Mouse (Mus musculus) urinary bladder, adult 2 months (tissue): Measurements from ENCODE around the gene Nxnl2. TPM values are rescaled to one million over a fixed set of nuclear protein-coding genes. Genes with fewer than 3 reads are reported as not detected.

ENCODE experiments used
- DNase-seq: peaks from one replicate; pipeline ENCODE4 v3.0.0; 2022; ENCODE audit warnings: low spot score
- polyA plus RNA-seq: library from polyadenylated mRNA; depleted of rRNA; stranded (reverse); fragments of >200 nt; gene quantifications from 2 replicates; pipeline ENCODE4 v1.2.3, GENCODE M21; 2012; rRNA removed

Nxnl2 gene
- 2.0 and 3.4 TPM in 2 replicates for polyA plus RNA-seq

- peak; percentile 41 for DNase-seq
Observed at GRCm38 (mm10) chr13:51170691-51171680, at the start of gene Nxnl2. Gene Nxnl2 (plus strand): TSS chr13:51171022.

DNA sequence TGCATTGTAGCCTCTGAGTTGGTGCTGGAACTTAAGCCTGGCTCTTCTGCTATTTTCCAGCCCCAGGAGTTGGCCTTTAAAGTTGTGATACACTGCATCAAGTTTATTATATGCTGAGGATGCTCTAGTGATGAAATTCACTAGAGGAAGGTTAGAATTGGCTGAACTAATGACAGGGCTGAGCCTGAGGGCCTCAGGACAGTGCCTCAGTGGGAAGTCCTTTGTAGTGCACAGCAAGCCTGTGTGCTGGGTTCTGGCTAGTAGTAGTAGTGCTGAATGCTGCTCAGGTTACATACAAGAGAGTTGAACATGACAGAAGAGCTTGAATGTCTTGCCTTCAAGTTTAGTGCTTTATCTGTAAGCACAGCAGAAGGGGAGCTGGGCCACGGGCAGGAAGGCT, 48.9 kb upstream of the Nxnl2 start:
- no peak for DNase-seq

DNA sequence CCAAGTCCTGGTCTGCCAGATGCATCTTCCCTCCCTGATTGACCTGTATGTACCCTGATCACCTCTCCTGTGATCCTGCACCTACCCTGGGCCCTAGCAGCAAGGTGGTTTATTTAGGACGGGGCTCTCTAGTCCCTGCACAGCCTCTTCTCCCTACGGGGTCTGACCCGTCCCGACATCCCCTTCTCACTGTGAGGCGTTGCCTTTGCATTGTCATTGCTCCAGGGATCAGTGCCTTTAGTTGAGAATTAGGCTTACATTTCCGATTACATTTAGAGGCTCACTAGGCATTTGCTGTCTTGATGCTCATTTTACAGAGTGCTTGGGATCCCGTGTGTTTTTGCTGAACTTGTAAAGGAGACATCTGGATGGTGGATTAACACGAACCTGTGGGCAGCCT, 48.1 kb upstream of the Nxnl2 start:
- no peak for DNase-seq

DNA sequence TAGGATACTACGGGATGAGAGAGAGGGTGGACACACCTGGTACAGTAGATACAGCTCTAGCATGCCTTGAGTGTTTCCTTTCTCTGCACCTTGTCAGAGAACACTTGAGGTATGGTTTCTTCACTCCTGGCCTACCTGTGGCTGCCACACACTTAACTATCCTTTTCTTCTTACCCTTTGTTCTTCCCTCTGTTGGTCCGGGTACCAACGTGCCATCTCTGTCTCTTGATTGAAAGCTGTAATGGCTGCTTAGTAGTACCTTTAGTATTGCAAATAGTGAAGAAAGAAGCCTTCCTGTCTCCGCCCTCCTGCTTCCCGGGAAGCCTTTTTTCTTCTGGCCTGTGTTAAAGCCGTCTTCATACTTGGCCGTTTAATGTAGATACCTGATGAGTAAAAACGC, 45.5 kb upstream of the Nxnl2 start:
- no peak for DNase-seq

- DNase-seq, result no peak
Observed at GRCm38 (mm10) chr13:51127906-51128305, 42.9 kb upstream of the Nxnl2 start.

- DNase-seq, result no peak
Observed at GRCm38 (mm10) chr13:51128417-51128816, 42.4 kb upstream of the Nxnl2 start.

- no peak for DNase-seq
Observed at GRCm38 (mm10) chr13:51131179-51131578, 39.6 kb upstream of the Nxnl2 start.

DNA sequence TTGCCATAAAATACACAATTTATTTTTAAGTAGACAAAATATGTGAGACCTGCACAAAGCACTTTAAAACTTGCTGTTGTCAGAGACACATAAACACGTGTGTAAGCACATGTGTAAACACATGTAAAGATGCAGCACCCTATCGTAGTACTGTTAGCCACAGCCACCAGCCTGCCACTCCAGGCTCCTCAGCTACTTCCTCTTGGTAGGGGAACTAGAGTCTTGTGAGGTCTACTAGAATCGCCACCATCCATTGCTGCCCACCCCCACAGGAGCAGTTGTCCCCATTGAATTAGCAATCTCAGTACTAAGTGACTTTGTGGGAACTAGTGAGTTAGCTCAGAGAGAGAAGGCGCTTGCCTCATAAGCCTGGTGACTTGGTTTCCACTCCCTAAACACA, 34.5 kb upstream of the Nxnl2 start:
- no peak for DNase-seq

DNA sequence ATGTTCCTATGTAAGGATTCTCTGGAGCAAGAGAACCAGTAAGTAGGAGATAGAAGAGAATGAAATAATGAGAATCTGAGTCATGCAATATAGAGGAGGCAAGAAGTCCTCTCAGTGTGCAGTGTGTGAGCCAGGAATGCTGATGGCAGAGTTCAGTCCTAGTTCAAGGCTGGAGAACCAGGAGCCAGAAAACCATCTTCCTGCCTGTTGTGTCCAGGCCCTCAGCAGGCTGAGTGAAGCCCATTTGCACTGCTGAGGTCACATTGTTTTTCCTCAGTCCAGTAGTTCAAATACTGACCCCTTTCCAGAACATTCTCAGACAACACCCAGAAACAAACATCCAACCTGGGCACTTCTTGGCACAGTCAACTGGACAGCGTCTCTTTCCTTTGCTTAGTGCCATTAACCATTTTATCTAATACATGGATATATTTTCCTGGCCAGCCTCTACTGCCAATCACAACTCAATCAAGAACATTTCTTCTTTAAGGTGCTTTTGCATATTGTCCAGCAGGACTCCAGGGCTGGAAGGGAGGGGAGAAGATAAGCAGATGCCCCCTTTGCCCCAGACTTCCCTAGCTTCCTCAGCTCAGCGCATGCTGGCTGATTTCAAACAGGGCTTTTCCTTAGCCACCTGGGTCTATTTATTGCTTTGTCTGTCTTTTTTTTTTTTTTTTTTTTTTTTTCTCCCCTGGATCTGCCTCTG, 33.7 kb upstream of the Nxnl2 start:
- DNase-seq, result no peak

DNA sequence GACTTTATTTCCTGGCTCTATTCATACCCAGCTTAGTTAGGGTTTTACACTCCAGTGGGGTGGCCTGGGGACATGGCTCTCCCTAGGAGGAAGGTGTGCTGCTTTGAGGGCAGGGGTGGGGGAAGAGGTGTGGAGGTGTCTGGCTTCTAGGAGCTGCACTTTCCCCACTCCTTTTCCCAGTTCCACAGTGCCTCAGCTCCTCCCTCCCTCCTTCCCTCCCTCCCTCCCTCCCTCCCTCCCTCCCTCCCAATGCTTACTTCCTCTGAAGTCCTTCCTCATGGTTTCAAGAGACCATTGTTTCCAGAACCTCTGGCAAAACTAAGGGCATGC, 33.2 kb upstream of the Nxnl2 start:
- no peak for DNase-seq

DNA sequence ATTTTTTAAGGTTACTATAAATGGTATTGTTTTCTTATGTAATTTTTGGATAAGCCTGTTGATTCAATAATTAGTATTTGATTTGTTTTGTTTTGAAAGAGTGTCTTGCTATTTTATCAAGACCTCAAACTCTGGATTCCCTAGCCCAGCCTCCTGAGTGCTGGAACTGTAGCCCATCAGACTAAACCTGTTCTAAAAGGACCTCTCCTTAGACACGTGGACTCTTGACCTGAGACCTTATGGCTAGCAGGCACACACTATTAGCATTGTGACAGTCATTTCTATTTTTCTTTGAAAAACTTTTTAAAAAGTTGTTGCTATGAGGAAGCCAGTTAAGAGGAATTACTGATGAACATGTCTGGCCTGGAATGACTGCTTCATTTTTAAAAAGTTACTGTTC, 23.7 kb upstream of the Nxnl2 start:
- no peak for DNase-seq

GRCm38 (mm10) chr13:51152966-51153669, 17.7 kb upstream of the Nxnl2 start:
- DNase-seq, result no peak

DNA sequence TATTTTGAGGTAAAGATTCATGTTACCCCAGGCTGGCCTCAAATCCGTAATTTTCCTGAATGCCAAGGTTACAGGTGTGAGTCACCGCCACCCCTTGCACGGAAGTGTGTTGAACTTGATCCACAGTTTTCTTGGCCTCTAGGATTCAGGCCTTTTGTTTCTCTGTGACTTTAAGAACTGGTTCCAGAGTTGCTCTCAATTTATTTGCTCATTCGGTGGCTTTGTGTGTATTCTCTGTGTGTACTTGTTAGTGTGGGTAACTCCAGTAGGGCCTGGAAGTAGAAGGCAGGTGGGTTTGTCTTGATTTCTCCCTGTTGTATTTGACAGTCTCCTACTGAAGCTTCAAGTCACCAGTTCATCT, 17.2 kb upstream of the Nxnl2 start:
- no peak for DNase-seq

GRCm38 (mm10) chr13:51155178-51156013, 15.4 kb upstream of the Nxnl2 start:
- DNase-seq, result no peak

DNA sequence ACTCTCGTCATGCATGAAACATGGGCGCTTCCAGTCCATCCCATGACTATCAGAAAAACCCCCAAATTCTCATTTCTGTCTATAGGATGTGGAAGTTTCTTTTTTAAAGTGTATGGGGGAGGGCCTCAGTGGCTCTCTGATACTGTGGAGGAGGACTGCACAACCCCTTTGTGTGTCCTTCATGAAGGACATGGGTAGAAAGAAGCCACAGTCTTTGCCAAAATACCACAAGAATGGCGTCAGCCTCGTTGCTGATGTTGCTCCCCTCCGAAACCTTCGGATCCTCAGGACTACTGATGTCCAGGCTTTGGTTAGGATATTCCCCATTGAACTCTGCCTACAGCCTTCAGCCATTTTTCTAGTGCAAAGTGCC, 14.8 kb upstream of the Nxnl2 start:
- DNase-seq, result no peak

GRCm38 (mm10) chr13:51157291-51157690, 13.5 kb upstream of the Nxnl2 start:
- DNase-seq, result no peak

GRCm38 (mm10) chr13:51161672-51162071, 9.2 kb upstream of the Nxnl2 start:
- DNase-seq, result no peak

DNA sequence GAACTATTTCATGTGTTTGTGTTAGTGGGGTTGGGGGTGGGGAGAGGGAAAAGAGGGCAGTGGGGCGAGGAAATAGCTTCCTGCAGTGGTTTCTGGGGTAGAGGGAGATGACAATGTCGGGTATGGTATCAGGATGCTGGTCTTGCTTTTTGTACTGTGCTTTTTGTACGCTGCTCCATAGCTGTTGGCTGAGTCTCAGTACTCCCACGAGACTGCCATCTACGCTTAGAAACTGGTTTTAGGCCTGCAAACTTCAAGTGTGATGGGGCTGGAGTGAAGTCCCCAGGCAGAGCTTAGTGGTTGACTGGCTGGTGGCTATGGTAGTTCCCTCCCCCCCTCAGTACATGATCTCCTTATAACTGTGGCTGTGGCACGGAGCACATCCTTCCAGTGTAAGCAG, 8.6 kb upstream of the Nxnl2 start:
- no peak for DNase-seq

GRCm38 (mm10) chr13:51166711-51167110, 4.1 kb upstream of the Nxnl2 start:
- DNase-seq, result no peak

GRCm38 (mm10) chr13:51170215-51170614, 607 bp upstream of the Nxnl2 start:
- DNase-seq, result no peak

GRCm38 (mm10) chr13:51172601-51173000, 1.8 kb downstream of the Nxnl2 start:
- DNase-seq, result no peak

DNA sequence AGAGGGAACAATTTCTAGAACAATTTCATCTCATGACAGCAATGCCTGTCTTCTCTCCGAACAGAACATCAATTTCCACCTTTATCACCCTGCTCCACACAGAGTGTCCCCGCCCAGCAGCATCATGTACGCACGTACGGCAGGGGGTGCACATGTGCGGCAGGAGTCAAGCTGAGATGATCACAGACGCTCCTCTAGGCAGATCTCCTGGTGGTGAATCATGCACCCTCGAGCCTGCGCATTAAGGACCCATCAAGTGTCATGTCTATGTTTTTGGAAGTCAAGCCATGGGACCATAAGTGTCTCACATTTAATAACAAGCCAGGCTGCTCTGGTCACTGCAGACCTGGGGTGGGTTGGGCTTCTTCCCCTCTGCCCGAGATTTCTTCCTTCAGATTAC, 8.1 kb downstream of the Nxnl2 start:
- DNase-seq, result no peak
